Mouse (Mus musculus) G1E (cell line): ENCODE measurements around the gene D430042O09Rik.

Experiments
- CTCF ChIP-seq: IDR thresholded peaks from 2 replicates; pipeline ENCODE4 v1.5.1; 2012; ENCODE audit warnings: low read depth, low read length, inconsistent platforms, mixed read lengths
- GATA1 ChIP-seq: IDR thresholded peaks from 2 replicates; pipeline ENCODE4 v1.6.1; 2012; ENCODE audit warnings: borderline replicate concordance, low read length, inconsistent platforms, mixed read lengths
- GATA2 ChIP-seq: IDR thresholded peaks from 2 replicates; pipeline ENCODE4 v1.6.1; 2012; ENCODE audit warnings: low read depth, low read length, inconsistent platforms, borderline replicate concordance

DNA sequence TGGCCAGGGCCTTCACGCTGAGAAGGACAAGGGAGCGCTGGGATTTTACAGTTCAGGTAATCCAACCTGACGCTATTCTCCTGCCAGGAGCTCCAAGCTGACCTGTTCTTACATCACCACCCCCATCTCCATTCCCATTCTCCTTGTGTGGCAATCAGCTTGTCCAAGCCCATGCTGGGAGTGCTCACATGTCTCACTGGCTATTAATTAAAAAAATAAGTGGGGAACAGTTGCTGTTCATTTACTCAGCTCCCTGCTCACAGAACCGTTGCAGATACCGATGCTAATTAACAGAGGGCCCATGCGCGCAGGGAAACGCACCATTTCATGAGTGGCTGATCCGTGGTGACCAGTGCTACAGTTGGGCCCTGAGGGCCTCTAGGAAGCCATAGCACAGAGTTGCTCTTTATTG lies 110.6 kb downstream of the D430042O09Rik start:
- TF ChIP-seq CTCF (no peak), GATA1 (no peak), GATA2 (no peak)
